12 mouse cellular contexts compared by ENCODE assay signal in the genomic region with DNA sequence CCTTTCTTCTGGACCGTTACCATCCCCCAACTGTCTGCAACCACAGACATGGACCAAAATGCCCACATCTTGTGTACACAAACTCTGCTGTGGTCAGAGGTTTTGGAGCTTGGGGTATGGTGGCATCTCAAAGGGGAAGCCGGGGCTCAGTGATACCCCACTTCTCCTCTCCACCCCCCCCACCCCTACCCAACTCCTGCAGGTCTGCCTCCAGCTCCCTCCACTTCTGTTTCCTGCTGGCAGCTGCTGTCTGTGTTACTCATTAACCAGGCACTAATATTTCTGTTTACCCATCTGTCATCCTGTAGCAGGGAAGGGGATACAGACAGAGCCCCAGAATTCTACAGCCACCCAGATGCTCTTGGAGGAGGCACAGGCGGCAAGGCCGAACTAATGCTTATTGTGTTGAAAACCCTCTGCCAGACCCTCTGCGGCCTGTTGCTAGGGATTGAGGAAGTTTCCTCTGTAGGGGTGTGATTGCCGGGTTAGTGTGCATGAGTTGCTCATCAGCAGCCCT. TPM values are rescaled to one million over a fixed set of nuclear protein-coding genes. Genes with fewer than 3 reads are reported as not detected.
A peak's percentile ranks its signal among the peaks of the same experiment; 100 is the strongest.
DNase-seq lines count a peak whose midpoint lies in the region; ATAC-seq lines count a peak whose summit lies in the region.
"Had no signal": no experiment of that assay in that cellular context is flagged by ENCODE, and none has a peak within 500 bp of the region (broad histone marks: within the 10 kb centered on the region; RNA-seq: fewer than 3 reads in every experiment).

No protein-coding gene starts in this region.

- no peak overlapping the region for H3K4me3 ChIP-seq in limb, embryonic 12.5 days (replicated peaks)

- no peaks in the 10 kb centered on the region for H3K36me3 ChIP-seq in limb, embryonic 12.5 days

- 0 out of 2 replicates have a peak overlapping the region, but pooled peaks have one; percentile 34 for H3K9ac ChIP-seq in limb, embryonic 12.5 days (replicated peaks)

- peak; percentile 79 for ATAC-seq in common myeloid progenitor, adult 5-6 weeks (replicated peaks; ENCODE audit: low read depth, poor library complexity, severe bottlenecking)
- ATAC-seq in limb, embryonic 12.5 days (ENCODE audit: insufficient number of reproducible peaks, insufficient read depth, low FRiP score, low TSS enrichment, low read depth) = no peak

- peaks cover 12% of the 10 kb centered on the region for H3K4me1 ChIP-seq in limb, embryonic 12.5 days (replicated peaks)

- H3K9me3 ChIP-seq in limb, embryonic 12.5 days = no peaks in the 10 kb centered on the region

- DNase-seq in left cerebral cortex, postnatal 4 days = peak; percentile 41
- DNase-seq in left cerebral cortex, postnatal 14 days (ENCODE audit: low spot score in 2 of 2) = no peak
- peak; percentile 79 for DNase-seq in retina, postnatal 1 day
- DNase-seq in right cerebral cortex, postnatal 36 days (ENCODE audit: low spot score in 2 of 2) = no peak
- no peak for DNase-seq in right cerebral cortex, adult 18-20 months
- no peak for DNase-seq in right cerebral cortex, postnatal 25 days
- DNase-seq: embryo, embryonic 11 days; right cerebral cortex, postnatal 14 days had no signal

- H3K27me3 ChIP-seq in limb, embryonic 12.5 days = no peaks in the 10 kb centered on the region

- intact Hi-C loops in left cerebral cortex, postnatal 4 days (cut with DNase I) = no loop called here
- intact Hi-C loops in left cerebral cortex, postnatal 14 days (cut with DNase I) = loop anchor here (5.0 kb wide), 1 partner anchor 45 kb away; a partner anchor contains a TSS

- WGBS in limb, embryonic 12.5 days = 68% methylated on average over 6 of the region's 6 CpGs

- 0 out of 2 replicates have a peak overlapping the region, but pooled peaks have one; percentile 12 for H3K27ac ChIP-seq in limb, embryonic 12.5 days

- no peak overlapping the region for H3K4me2 ChIP-seq in limb, embryonic 12.5 days

RNA-seq across cellular contexts. Expression of a gene that starts 11.2 kb away (rescaled TPM):
- total RNA-seq in left cerebral cortex, postnatal 4 days (2021) = not detected
- under 1 TPM in 1 of 2 experiments, not detected in 1; 0.17 TPM for total RNA-seq in left cerebral cortex, postnatal 14 days (2021)
- 20.3 and 28.0 TPM in 2 replicates for total RNA-seq in common myeloid progenitor, adult 5-6 weeks (2017)
- polyA plus RNA-seq in limb, embryonic 12.5 days (2016; fragmentation: Nextera tagmentation; extraction: Ambion mirVana) = not detected in 2 replicates
- total RNA-seq: ES-E14 had no signal

RNA-seq across cellular contexts. Expression of a gene that starts 24.7 kb away (rescaled TPM):
- not detected for total RNA-seq in left cerebral cortex, postnatal 4 days (2021)
- total RNA-seq in left cerebral cortex, postnatal 14 days (2021) = not detected
- not detected in 2 replicates for total RNA-seq in common myeloid progenitor, adult 5-6 weeks (2017)
- polyA plus RNA-seq in limb, embryonic 12.5 days (2016; fragmentation: Nextera tagmentation; extraction: Ambion mirVana) = not detected in 2 replicates
- polyA plus RNA-seq: heart, embryonic 14.5 days had no signal

RNA-seq across cellular contexts. Expression of a gene that starts 43.6 kb away (rescaled TPM):
- total RNA-seq in left cerebral cortex, postnatal 4 days (2021) = not detected
- under 1 TPM in 1 of 2 experiments, not detected in 1; 0.21 TPM for total RNA-seq in left cerebral cortex, postnatal 14 days (2021)
- not detected in 2 replicates for total RNA-seq in common myeloid progenitor, adult 5-6 weeks (2017)
- not detected in 2 replicates for polyA plus RNA-seq in limb, embryonic 12.5 days (2016; fragmentation: Nextera tagmentation; extraction: Ambion mirVana)
- polyA plus RNA-seq: heart, embryonic 14.5 days had no signal

RNA-seq across cellular contexts. Expression of a gene that starts 48.8 kb away (rescaled TPM):
- 1 to 10 TPM; 1.4 to 1.7 TPM for total RNA-seq in left cerebral cortex, postnatal 4 days (2021)
- total RNA-seq in left cerebral cortex, postnatal 14 days (2021) = 1 to 10 TPM; 3.6 to 4.2 TPM
- total RNA-seq in common myeloid progenitor, adult 5-6 weeks (2017) = 4.2 TPM in 1 of 2 replicates, not detected in the other
- polyA plus RNA-seq in limb, embryonic 12.5 days (2016; fragmentation: Nextera tagmentation; extraction: Ambion mirVana) = not detected in 2 replicates

RNA-seq across cellular contexts. Expression of a gene that starts 49.0 kb away (rescaled TPM):
- total RNA-seq in left cerebral cortex, postnatal 4 days (2021) = not detected
- total RNA-seq in left cerebral cortex, postnatal 14 days (2021) = not detected
- total RNA-seq in common myeloid progenitor, adult 5-6 weeks (2017) = not detected in 2 replicates
- not detected in 2 replicates for polyA plus RNA-seq in limb, embryonic 12.5 days (2016; fragmentation: Nextera tagmentation; extraction: Ambion mirVana)
- polyA plus RNA-seq: heart, embryonic 14.5 days had no signal

Comparison
In these comparisons a context has a peak if more than half of its experiments do, and no peak if none do; other contexts are left out.
1. DNase-seq: peak in left cerebral cortex, postnatal 4 days (single experiment) and retina, postnatal 1 day (single experiment); none in left cerebral cortex, postnatal 14 days (0 of 2), right cerebral cortex, postnatal 36 days (0 of 2), right cerebral cortex, adult 18-20 months (single experiment) and right cerebral cortex, postnatal 25 days (single experiment).
2. RNA of a gene that starts 11.2 kb away (total RNA-seq): 20.3 to 28.0 TPM in common myeloid progenitor, adult 5-6 weeks; not detected in left cerebral cortex, postnatal 4 days and 0.17 TPM in left cerebral cortex, postnatal 14 days; every median in the first group is over 10 times any median in the second.